Mouse (Mus musculus) MEL (cell line): ENCODE results near the gene Epyc. TPM values are rescaled to one million over a fixed set of nuclear protein-coding genes. Genes with fewer than 3 reads are reported as not detected.

Experiments used
- DNase-seq: peaks from one replicate; pipeline ENCODE4 v3.0.0; 2011; ENCODE audit warnings: low read depth, low spot score
- H3K27ac ChIP-seq: 2 replicates; pipeline ENCODE4 v1.5.1; 2012; ENCODE audit warnings: low read depth, mild to moderate bottlenecking, control low read depth, low read length, moderate library complexity; ENCODE audit not compliant: control insufficient read depth
- H3K27me3 ChIP-seq, 2 experiments: fragments of 150-350 bp in 1 of 2; sonication (generic) in 1 of 2; 2 replicates each; pipeline ENCODE4 v1.6.1; 2012; ENCODE audit warnings: low read length in 2 of 2, mild to moderate bottlenecking in 2 of 2, improper control_type of control experiment in 1 of 2, moderate library complexity in 1 of 2; ENCODE audit not compliant: insufficient read depth in 2 of 2, control insufficient read depth in 1 of 2
- H3K36me3 ChIP-seq, 2 experiments: 2 replicates each; pipeline ENCODE4 v1.6.1; 2012 to 2014; ENCODE audit warnings: low read length in 2 of 2, improper control_type of control experiment in 1 of 2, inconsistent platforms in 1 of 2, mild to moderate bottlenecking in 1 of 2; ENCODE audit not compliant: insufficient read depth in 2 of 2, control insufficient read depth in 1 of 2
- H3K4me1 ChIP-seq, 2 experiments: fragments of 150-350 bp in 1 of 2; sonication (generic) in 1 of 2; 2 replicates each; pipeline ENCODE4 v1.6.1; 2012; ENCODE audit warnings: low read length in 2 of 2, improper control_type of control experiment in 1 of 2, mild to moderate bottlenecking in 1 of 2; ENCODE audit not compliant: insufficient read depth in 2 of 2, control insufficient read depth in 1 of 2
- H3K4me3 ChIP-seq, 2 experiments: fragments of 150-350 bp in 1 of 2; sonication (generic) in 1 of 2; 2 replicates each; pipeline ENCODE4 v1.5.1; 2012; ENCODE audit warnings: low read depth in 2 of 2, low read length in 2 of 2, mild to moderate bottlenecking in 2 of 2, moderate library complexity in 2 of 2, control low read depth in 1 of 2, improper control_type of control experiment in 1 of 2; ENCODE audit not compliant: control insufficient read depth in 1 of 2, insufficient read depth in 1 of 2
- H3K79me2 ChIP-seq: 2 replicates; pipeline ENCODE4 v1.6.1; 2012; ENCODE audit warnings: mild to moderate bottlenecking, low read length, moderate library complexity; ENCODE audit not compliant: control insufficient read depth, poor library complexity, insufficient read depth
- H3K9ac ChIP-seq: 2 replicates; pipeline ENCODE4 v1.6.1; 2012; ENCODE audit warnings: low read depth, mild to moderate bottlenecking, control low read depth, low read length, moderate library complexity; ENCODE audit not compliant: control insufficient read depth, poor library complexity, severe bottlenecking
- H3K9me3 ChIP-seq: fragments of 150-350 bp; sonication (generic); replicated peaks from 2 replicates; pipeline ENCODE4 v1.6.1; 2012; ENCODE audit warnings: mild to moderate bottlenecking, low read length, improper control_type of control experiment, moderate library complexity; ENCODE audit not compliant: insufficient read depth
- CHD1 ChIP-seq: IDR thresholded peaks from 2 replicates; pipeline ENCODE4 v1.6.1; 2012; ENCODE audit warnings: low read depth, mild to moderate bottlenecking, inconsistent platforms, low read length, improper control_type of control experiment
- CTCF ChIP-seq, 3 experiments: IDR thresholded peaks in 2 of 3; conservative IDR thresholded peaks in 1 of 3; 2 replicates each; pipeline ENCODE4 v1.5.1; 2011 to 2012; ENCODE audit warnings: low read length in 3 of 3, low read depth in 2 of 3, mild to moderate bottlenecking in 2 of 3, improper control_type of control experiment in 1 of 3, inconsistent platforms in 1 of 3, mixed read lengths in 1 of 3, moderate library complexity in 1 of 3; ENCODE audit not compliant: control insufficient read depth in 1 of 3, insufficient read depth in 1 of 3, poor library complexity in 1 of 3, severe bottlenecking in 1 of 3
- E2F4 ChIP-seq: IDR thresholded peaks from 2 replicates; pipeline ENCODE4 v1.6.1; 2011; ENCODE audit warnings: low read depth, low read length, improper control_type of control experiment, borderline replicate concordance
- ELF1 ChIP-seq: IDR thresholded peaks from 2 replicates; pipeline ENCODE4 v1.6.1; 2014; ENCODE audit warnings: low read depth, mild to moderate bottlenecking, inconsistent platforms, low read length, improper control_type of control experiment, moderate library complexity
- EP300 ChIP-seq, 2 experiments: IDR thresholded peaks; 2 replicates each; pipeline ENCODE4 v1.6.1; 2011; ENCODE audit warnings: improper control_type of control experiment in 2 of 2, low read length in 2 of 2, low read depth in 1 of 2, mild to moderate bottlenecking in 1 of 2
- GATA1 ChIP-seq: IDR thresholded peaks from 2 replicates; pipeline ENCODE4 v1.6.1; 2011; ENCODE audit warnings: low read depth, low read length, improper control_type of control experiment
- KAT2A ChIP-seq: conservative IDR thresholded peaks from 2 replicates; pipeline ENCODE4 v1.6.1; 2012; ENCODE audit warnings: low read depth, low read length, improper control_type of control experiment, inconsistent platforms
- MAZ ChIP-seq: IDR thresholded peaks from 2 replicates; pipeline ENCODE4 v1.6.1; 2012; ENCODE audit warnings: low read depth, mild to moderate bottlenecking, inconsistent platforms, low read length, improper control_type of control experiment
- MEF2A ChIP-seq: IDR thresholded peaks from 2 replicates; pipeline ENCODE4 v1.6.1; 2014; ENCODE audit warnings: low read depth, mild to moderate bottlenecking, inconsistent platforms, low read length, improper control_type of control experiment; ENCODE audit not compliant: poor library complexity, insufficient replicate concordance, severe bottlenecking; ENCODE audit errors: extremely low read depth
- MYC ChIP-seq: IDR thresholded peaks from 2 replicates; pipeline ENCODE4 v1.6.1; 2011; ENCODE audit warnings: low read depth, mild to moderate bottlenecking, low read length, improper control_type of control experiment, moderate library complexity
- NRF1 ChIP-seq: IDR thresholded peaks from 2 replicates; pipeline ENCODE4 v1.6.1; 2014; ENCODE audit warnings: low read depth, mild to moderate bottlenecking, inconsistent platforms, low read length, improper control_type of control experiment, moderate library complexity; ENCODE audit not compliant: poor library complexity, insufficient read depth, severe bottlenecking
- POLR2AphosphoS2 ChIP-seq: IDR thresholded peaks from 2 replicates; pipeline ENCODE4 v1.6.1; 2011; ENCODE audit warnings: low read length, improper control_type of control experiment
- RAD21 ChIP-seq: IDR thresholded peaks from 2 replicates; pipeline ENCODE4 v1.6.1; 2011; ENCODE audit warnings: mild to moderate bottlenecking, low read depth, low read length, improper control_type of control experiment
- SIN3A ChIP-seq: IDR thresholded peaks from 2 replicates; pipeline ENCODE4 v1.6.1; 2012; ENCODE audit warnings: low read length, improper control_type of control experiment, inconsistent platforms
- TAL1 ChIP-seq: IDR thresholded peaks from 2 replicates; pipeline ENCODE4 v1.6.1; 2012; ENCODE audit warnings: mild to moderate bottlenecking, inconsistent platforms, low read length, moderate library complexity, mixed read lengths
- TBP ChIP-seq: IDR thresholded peaks from 2 replicates; pipeline ENCODE4 v1.8.0; 2011; ENCODE audit warnings: low read depth, low read length, improper control_type of control experiment
- TCF12 ChIP-seq: IDR thresholded peaks from 2 replicates; pipeline ENCODE4 v1.6.1; 2014; ENCODE audit warnings: low read depth, mild to moderate bottlenecking, inconsistent platforms, low read length, improper control_type of control experiment, moderate library complexity
- UBTF ChIP-seq: IDR thresholded peaks from 2 replicates; pipeline ENCODE4 v1.6.1; 2012; ENCODE audit warnings: low read depth, mild to moderate bottlenecking, inconsistent platforms, low read length, improper control_type of control experiment, moderate library complexity, borderline replicate concordance; ENCODE audit not compliant: insufficient read depth
- USF1 ChIP-seq: IDR thresholded peaks from 2 replicates; pipeline ENCODE4 v1.6.1; 2014; ENCODE audit warnings: low read depth, mild to moderate bottlenecking, inconsistent platforms, low read length, improper control_type of control experiment, moderate library complexity
- ZC3H11A ChIP-seq: IDR thresholded peaks from 2 replicates; pipeline ENCODE4 v1.6.1; 2012; ENCODE audit warnings: low read depth, mild to moderate bottlenecking, inconsistent platforms, low read length, improper control_type of control experiment
- ZKSCAN1 ChIP-seq: IDR thresholded peaks from 2 replicates; pipeline ENCODE4 v1.6.1; 2012; ENCODE audit warnings: low read depth, mild to moderate bottlenecking, inconsistent platforms, low read length, improper control_type of control experiment, moderate library complexity
- ZNF384 ChIP-seq: IDR thresholded peaks from 2 replicates; pipeline ENCODE4 v1.6.1; 2012; ENCODE audit warnings: low read depth, mild to moderate bottlenecking, inconsistent platforms, low read length, improper control_type of control experiment
- polyA plus RNA-seq, 2 experiments: library from polyadenylated mRNA; stranded (reverse) in 1 of 2; unstranded in 1 of 2; fragments of >175 nt in 1 of 2; fragments of >200 nt in 1 of 2; gene quantifications; 2 replicates each; pipeline versions ENCODE4 v1.2.1 to v1.2.4; 2012; ENCODE audit warnings: low replicate concordance in 2 of 2, low read depth in 1 of 2; ENCODE audit not compliant: insufficient read length in 2 of 2, insufficient read depth in 1 of 2, missing spikeins in 1 of 2
- total RNA-seq: library from RNA; depleted of rRNA; stranded (reverse); fragments of 300-350 nt; gene quantifications from 2 replicates; pipeline ENCODE4 v1.2.3, GENCODE M21; 2012

The Epyc gene
- total and polyA plus RNA-seq, 3 experiments: not detected

DNA sequence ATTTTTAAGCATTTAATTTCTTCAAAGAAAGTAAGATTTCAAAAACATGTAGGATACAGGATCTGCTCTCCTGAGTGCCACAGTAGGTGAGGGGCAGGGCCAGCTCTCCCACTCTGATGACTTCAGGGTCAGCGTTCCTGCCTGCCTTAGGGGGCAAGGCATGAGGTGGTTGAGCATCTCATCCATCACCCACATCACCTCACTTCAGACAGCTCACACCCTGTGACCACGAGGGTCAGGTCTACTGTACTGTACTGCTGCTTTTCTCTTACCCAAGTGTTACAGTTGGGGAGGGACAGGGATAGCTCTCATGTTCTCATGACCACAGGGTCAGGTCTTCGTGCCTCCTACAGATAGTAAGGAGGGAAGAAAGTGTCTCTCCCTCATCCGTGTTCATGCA, 42.1 kb upstream of the Epyc start:
- TF ChIP-seq USF1 (no peak), UBTF (no peak), ELF1 (no peak), EP300 (IDR thresholded peaks at IDR 0.05; ENCODE audit: low read depth in 1 of 2, low read length in 2 of 2) (no peak), E2F4 (no peak), MEF2A (no peak), TCF12 (no peak), CTCF (IDR thresholded peaks at IDR 0.05 in 2 of 3, conservative IDR thresholded peaks at IDR 0.05 in 1 of 3; ENCODE audit: control insufficient read depth in 1 of 3, insufficient read depth in 1 of 3, low read depth in 2 of 3, low read length in 3 of 3, poor library complexity in 1 of 3, severe bottlenecking in 1 of 3) (no peak), TBP (no peak), RAD21 (no peak), SIN3A (no peak), GATA1 (no peak), TAL1 (no peak)
- H3K9me3 ChIP-seq: no peaks in the 10 kb centered on the region
- no peak overlapping the region for H3K9ac ChIP-seq
- no peak for DNase-seq
- no peak overlapping the region for H3K4me3 ChIP-seq
- no peaks in the 10 kb centered on the region for H3K36me3 ChIP-seq
- H3K27ac ChIP-seq: no peak overlapping the region
- H3K79me2 ChIP-seq: no peaks in the 10 kb centered on the region
- no peaks in the 10 kb centered on the region; a peak in 1 of 4 replicates for H3K27me3 ChIP-seq
- no peaks in the 10 kb centered on the region for H3K4me1 ChIP-seq

DNA sequence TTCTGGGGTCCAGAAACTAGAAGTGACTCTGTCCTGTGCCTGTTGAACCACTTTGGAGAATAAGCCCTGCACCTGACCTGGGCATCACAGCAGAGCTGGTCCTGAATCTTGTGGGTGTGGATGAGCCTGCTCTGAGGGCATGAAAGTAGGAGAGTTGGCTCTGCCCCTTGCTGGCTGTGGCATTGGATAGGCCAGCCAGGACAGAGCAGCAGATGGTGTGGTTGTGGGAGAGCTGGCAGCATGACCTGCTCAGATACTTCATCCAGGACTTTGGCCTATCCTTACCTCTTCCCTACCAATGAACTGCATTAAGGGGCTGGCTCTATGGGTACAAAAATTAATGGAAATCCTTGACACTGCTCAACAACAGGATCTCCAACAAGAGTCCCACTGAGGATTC, 40.6 kb upstream of the Epyc start:
- Histone ChIP-seq H3K79me2 (no peaks in the 10 kb centered on the region), H3K9me3 (no peaks in the 10 kb centered on the region), H3K27me3 (no peaks in the 10 kb centered on the region; a peak in 1 of 4 replicates), H3K36me3 (no peaks in the 10 kb centered on the region), H3K9ac (no peak overlapping the region), H3K4me1 (no peaks in the 10 kb centered on the region), H3K27ac (no peak overlapping the region), H3K4me3 (no peak overlapping the region)
- TF ChIP-seq ZC3H11A: no peak
- TF ChIP-seq ZKSCAN1: no peak
- no peak for TF ChIP-seq POLR2AphosphoS2
- TF ChIP-seq TBP: no peak
- TF ChIP-seq SIN3A: no peak
- no peak for TF ChIP-seq MAZ
- no peak for TF ChIP-seq ZNF384
- no peak for TF ChIP-seq UBTF
- no peak for TF ChIP-seq CHD1
- no peak for TF ChIP-seq NRF1
- no peak for TF ChIP-seq USF1
- no peak for TF ChIP-seq KAT2A
- no peak for TF ChIP-seq MYC
- DNase-seq: no peak
